Mouse (Mus musculus) layer of hippocampus, adult 2 months (tissue): ENCODE data around the gene Hmgcll1. TPM values are rescaled to one million over a fixed set of nuclear protein-coding genes. Genes with fewer than 3 reads are reported as not detected.
"Not testable (repeated sequence)": the region's sequence is repeated elsewhere in the genome, so short reads cannot be mapped to it uniquely, and the experiment has no call there.

Source experiments
- DNase-seq, 2 experiments: peaks; one replicate each; pipeline ENCODE4 v3.0.0; 2022; ENCODE audit warnings: low spot score in 2 of 2
- H3K27ac ChIP-seq: fragments of 200-600 bp; 2 replicates; pipeline ENCODE4 v1.8.1; 2022
- H3K4me3 ChIP-seq: fragments of 200-600 bp; 2 replicates; pipeline ENCODE4 v1.8.1; 2022; ENCODE audit warnings: mild to moderate bottlenecking
- CTCF ChIP-seq: fragments of 200-600 bp; conservative IDR thresholded peaks from 2 replicates; pipeline ENCODE4 v1.8.1; 2022; ENCODE audit warnings: antibody characterized with exemption, mild to moderate bottlenecking, moderate library complexity
- total RNA-seq, 2 experiments: library from RNA; stranded (reverse); gene quantifications; 2 replicates each; pipeline ENCODE4 v1.2.3; 2021

Gene Hmgcll1
- total RNA-seq, 2 experiments from 2014 or later = 11.6 to 15.3 TPM

DNA sequence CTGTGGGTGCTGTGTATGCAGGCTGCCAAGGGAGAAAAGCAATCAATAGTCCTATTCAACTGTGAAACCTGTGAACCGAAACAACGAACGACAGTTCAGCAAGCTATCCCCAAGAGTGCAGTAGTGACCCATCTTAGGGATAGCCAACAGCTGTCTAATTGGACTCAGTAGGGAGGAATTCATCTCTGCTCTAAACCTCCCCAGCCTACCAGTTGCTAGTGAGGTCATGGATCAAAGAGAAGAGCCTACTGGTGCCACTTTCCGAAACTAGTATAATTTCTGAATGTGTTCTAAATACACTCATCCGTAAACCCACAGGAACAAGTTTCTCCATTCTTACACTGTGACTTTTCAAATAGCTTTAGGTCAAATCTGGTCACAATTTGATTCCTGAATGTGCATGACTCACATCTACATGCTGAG lies 8.9 kb downstream of the Hmgcll1 start:
- peak overlapping the region; percentile 67 for H3K27ac ChIP-seq

GRCm38 (mm10) chr9:76024277-76025246 lies 9.9 kb downstream of the Hmgcll1 start:
- TF ChIP-seq CTCF = no peak
- DNase-seq = peak in 1 of 2 experiments; percentile 57
- peak overlapping the region; percentile 67 for H3K27ac ChIP-seq

More for the DNA sequence above, 8.9 kb downstream of the Hmgcll1 start:
- no peak for DNase-seq
- TF ChIP-seq CTCF = peak; percentile 38
- H3K4me3 ChIP-seq = no peak overlapping the region

GRCm38 (mm10) chr9:76029471-76030199 lies 15.0 kb downstream of the Hmgcll1 start:
- peak in 1 of 2 experiments; percentile 34 for DNase-seq
- no peak overlapping the region for H3K27ac ChIP-seq
- peak overlapping the region; percentile 17 for H3K4me3 ChIP-seq
- TF ChIP-seq CTCF = no peak

More at GRCm38 (mm10) chr9:76024277-76025246, 9.9 kb downstream of the Hmgcll1 start:
- H3K4me3 ChIP-seq = no peak overlapping the region; the same call in 1 of the 2 replicates

DNA sequence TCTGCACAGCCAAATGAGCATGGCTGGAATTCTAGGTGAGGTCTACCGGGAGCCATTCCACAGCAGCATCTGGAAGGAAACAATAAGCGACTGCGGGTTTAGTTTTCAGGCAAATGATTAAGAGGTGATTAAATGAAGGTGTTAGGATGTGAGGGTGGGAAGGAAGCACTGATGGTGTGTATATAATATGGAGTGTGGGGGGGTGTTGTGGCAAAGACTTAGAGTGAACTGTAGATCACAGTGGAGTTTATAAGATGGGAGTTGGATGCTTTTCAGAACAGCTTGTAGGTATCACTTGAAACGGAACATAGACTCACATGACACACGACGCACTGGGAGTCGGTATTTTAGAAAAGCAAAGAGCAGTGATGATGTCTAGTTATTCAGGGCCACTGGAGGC lies 20.4 kb downstream of the Hmgcll1 start:
- no peak for TF ChIP-seq CTCF
- Histone ChIP-seq H3K27ac (no peak overlapping the region), H3K4me3 (no peak overlapping the region)
- DNase-seq = no peak

DNA sequence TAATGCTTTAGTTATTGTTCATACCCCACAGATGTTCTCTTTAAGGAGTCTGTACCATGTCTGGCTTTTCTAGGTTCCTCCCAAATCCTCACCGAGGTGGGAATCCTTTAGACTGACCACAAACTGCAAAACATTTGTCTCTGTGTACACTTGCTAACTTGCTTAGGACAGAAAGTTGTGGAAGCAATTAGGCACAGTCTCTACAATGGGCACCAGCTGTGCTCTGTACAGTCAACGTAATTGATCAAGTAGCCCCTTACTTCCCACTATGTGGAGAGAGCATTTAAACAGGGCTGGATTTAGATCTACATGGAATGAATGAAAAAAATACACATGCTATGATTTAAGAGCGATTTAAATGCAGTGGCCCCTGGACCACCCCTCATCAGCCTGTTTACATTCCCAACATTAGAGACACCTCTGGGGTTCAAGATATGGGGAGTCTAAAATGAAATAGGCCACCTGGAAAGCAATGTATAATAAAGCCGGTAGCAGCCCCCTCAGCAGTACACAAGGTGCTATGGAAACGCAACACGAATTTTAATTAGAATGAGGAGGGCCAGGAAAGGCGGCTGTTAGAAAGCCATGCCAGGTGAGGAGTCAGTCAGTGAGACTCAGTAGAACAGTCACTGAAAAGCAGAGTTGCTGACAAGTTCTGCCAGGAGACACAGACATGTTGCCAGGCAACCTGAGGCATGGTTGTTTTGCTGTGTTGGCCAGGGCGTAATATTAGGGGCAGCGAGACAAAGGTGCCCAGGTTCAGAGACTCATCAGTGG lies 23.9 kb downstream of the Hmgcll1 start:
- H3K4me3 ChIP-seq = no peak overlapping the region
- TF ChIP-seq CTCF = no peak
- no peak for DNase-seq
- no peak overlapping the region for H3K27ac ChIP-seq

- Histone ChIP-seq H3K4me3 (no peak overlapping the region), H3K27ac (no peak overlapping the region)
- peak in 1 of 2 experiments; percentile 24 for DNase-seq
- no peak for TF ChIP-seq CTCF
These were observed 25.1 kb downstream of the Hmgcll1 start for GRCm38 (mm10) chr9:76039711-76040110.

- TF ChIP-seq CTCF = no peak
- Histone ChIP-seq H3K27ac (no peak overlapping the region), H3K4me3 (no peak overlapping the region)
- peak in 1 of 2 experiments; percentile 5 for DNase-seq
These were observed 28.7 kb downstream of the Hmgcll1 start for GRCm38 (mm10) chr9:76043341-76043740.

GRCm38 (mm10) chr9:76060935-76061334 lies 46.3 kb downstream of the Hmgcll1 start:
- H3K27ac ChIP-seq = no peak overlapping the region
- no peak for DNase-seq
- no peak overlapping the region for H3K4me3 ChIP-seq
- no peak for TF ChIP-seq CTCF

- Histone ChIP-seq H3K4me3 (no peak overlapping the region), H3K27ac (no peak overlapping the region)
- DNase-seq = no peak
- TF ChIP-seq CTCF = no peak
These were observed 46.8 kb downstream of the Hmgcll1 start for GRCm38 (mm10) chr9:76061492-76061891.

GRCm38 (mm10) chr9:76064164-76064563 lies 49.5 kb downstream of the Hmgcll1 start:
- DNase-seq = no peak
- H3K4me3 ChIP-seq = no peak overlapping the region
- TF ChIP-seq CTCF = no peak
- H3K27ac ChIP-seq = no peak overlapping the region

DNA sequence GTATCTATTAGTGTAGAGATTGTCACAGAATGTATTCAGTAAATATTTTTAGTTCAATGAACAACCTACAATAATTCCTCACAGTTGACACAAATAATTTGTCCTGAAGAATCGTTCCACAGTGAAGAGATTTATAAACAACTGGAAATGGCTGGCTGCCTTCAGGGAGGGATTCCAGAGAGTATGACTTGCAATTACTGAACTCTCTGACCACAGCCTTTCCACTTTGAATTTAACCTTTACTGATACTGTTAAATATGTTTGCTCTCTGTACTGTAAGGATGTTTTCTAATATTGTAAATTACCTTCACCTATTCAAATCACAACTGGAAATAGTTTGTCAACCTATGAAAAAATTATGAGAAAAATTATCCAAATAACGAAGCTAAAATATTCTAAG lies 76.9 kb downstream of the Hmgcll1 start:
- DNase-seq = no peak
- H3K4me3 ChIP-seq = no peak overlapping the region
- no peak overlapping the region for H3K27ac ChIP-seq
- TF ChIP-seq CTCF = no peak

GRCm38 (mm10) chr9:76097221-76097620 lies 82.6 kb downstream of the Hmgcll1 start:
- no peak for DNase-seq
- Histone ChIP-seq H3K27ac (no peak overlapping the region), H3K4me3 (no peak overlapping the region)
- TF ChIP-seq CTCF = no peak

GRCm38 (mm10) chr9:76099981-76100380 lies 85.3 kb downstream of the Hmgcll1 start:
- TF ChIP-seq CTCF = no peak
- Histone ChIP-seq H3K4me3 (no peak overlapping the region), H3K27ac (no peak overlapping the region)
- DNase-seq = no peak

GRCm38 (mm10) chr9:76104416-76104815 lies 89.8 kb downstream of the Hmgcll1 start:
- DNase-seq, H3K27ac ChIP-seq, H3K4me3 ChIP-seq: not testable (repeated sequence)
